Comparison of ENCODE assay signal across 27 mouse cellular contexts in genomic region chr2:41534589-41534988, GRCm38 (mm10).
DNase-seq lines count a peak whose midpoint lies in the region; ATAC-seq and TF ChIP-seq lines count a peak whose summit lies in the region.
"Had no signal": no experiment of that assay in that cellular context is flagged by ENCODE, and none has a peak within 500 bp of the region (broad histone marks: within the 10 kb centered on the region; RNA-seq: fewer than 3 reads in every experiment).

No protein-coding gene starts in this region.

- no peak for TF ChIP-seq CTCF in left cerebral cortex, adult 2 months (IDR thresholded peaks at IDR 0.05)

- no peak overlapping the region for H3K4me2 ChIP-seq in hindbrain, embryonic 15.5 days
- no peak overlapping the region for H3K4me2 ChIP-seq in forebrain, embryonic 16.5 days (ENCODE audit: low read length)
- H3K4me2 ChIP-seq: embryonic facial prominence, embryonic 12.5 days; embryonic facial prominence, embryonic 15.5 days; heart, embryonic 12.5 days; heart, embryonic 15.5 days; intestine, embryonic 15.5 days had no signal

- intact Hi-C loops in left cerebral cortex, postnatal 4 days (cut with DNase I): no loop called here
- intact Hi-C loops in left cerebral cortex, adult 2 months (cut with DNase I): no loop called here

- DNase-seq in cerebellum, postnatal 10 days: peak; percentile 56 to 69
- no peak for DNase-seq in cerebellum, adult 11 months
- DNase-seq in hindbrain, embryonic 10.5 days (ENCODE audit: low spot score): no peak
- peak; percentile 50 for DNase-seq in left cerebral cortex, postnatal 4 days
- DNase-seq in left cerebral cortex, adult 2 months (ENCODE audit: extremely low spot score in 1 of 2, low spot score in 2 of 2): no peak
- DNase-seq in retina, embryonic 14.5 days (ENCODE audit: low spot score): peak; percentile 60
- DNase-seq: adrenal gland, postnatal 10 days; adrenal gland, postnatal 36 days; B cell, adult 2 months; cerebellum, adult 18-20 months; cerebellum, postnatal 25 days; gastrocnemius, postnatal 25 days; heart, postnatal 10 days; heart, postnatal 36 days; kidney, adult 11 months; kidney, adult 8-10 months had no signal

- WGBS in hindbrain, embryonic 15.5 days: 82% methylated on average over 4 of the region's 4 CpGs
- WGBS in hindbrain, embryonic 10.5 days: 84% methylated on average over 4 of the region's 4 CpGs
- 87% methylated on average over 4 of the region's 4 CpGs for WGBS in forebrain, embryonic 16.5 days

- H3K4me1 ChIP-seq in hindbrain, embryonic 15.5 days (replicated peaks): no peaks in the 10 kb centered on the region
- H3K4me1 ChIP-seq in hindbrain, embryonic 10.5 days (replicated peaks): no peaks in the 10 kb centered on the region
- H3K4me1 ChIP-seq in forebrain, embryonic 16.5 days (replicated peaks; ENCODE audit: control insufficient read depth, insufficient read depth, low read length): no peaks in the 10 kb centered on the region
- H3K4me1 ChIP-seq: embryonic facial prominence, embryonic 12.5 days; embryonic facial prominence, embryonic 15.5 days; heart, embryonic 12.5 days; heart, embryonic 15.5 days; intestine, embryonic 15.5 days had no signal

- no peaks in the 10 kb centered on the region for H3K27me3 ChIP-seq in hindbrain, embryonic 15.5 days
- H3K27me3 ChIP-seq in hindbrain, embryonic 10.5 days (ENCODE audit: insufficient read depth, poor library complexity, severe bottlenecking): no peaks in the 10 kb centered on the region
- H3K27me3 ChIP-seq in forebrain, embryonic 16.5 days (replicated peaks; ENCODE audit: control insufficient read depth, insufficient read depth, low read length): no peaks in the 10 kb centered on the region
- H3K27me3 ChIP-seq: CH12.LX; embryonic facial prominence, embryonic 12.5 days; embryonic facial prominence, embryonic 15.5 days; heart, embryonic 12.5 days; heart, embryonic 15.5 days; intestine, embryonic 15.5 days; Patski had no signal

- H3K27ac ChIP-seq in hindbrain, embryonic 15.5 days (replicated peaks): no peak overlapping the region
- H3K27ac ChIP-seq in hindbrain, embryonic 10.5 days: no peak overlapping the region
- no peak overlapping the region for H3K27ac ChIP-seq in left cerebral cortex, adult 2 months
- no peak overlapping the region for H3K27ac ChIP-seq in forebrain, embryonic 16.5 days (ENCODE audit: low read length)
- H3K27ac ChIP-seq: embryonic facial prominence, embryonic 12.5 days; embryonic facial prominence, embryonic 15.5 days; heart, embryonic 15.5 days; intestine, embryonic 15.5 days had no signal

- no peak overlapping the region for H3K9ac ChIP-seq in hindbrain, embryonic 15.5 days
- no peak overlapping the region for H3K9ac ChIP-seq in forebrain, embryonic 16.5 days (replicated peaks; ENCODE audit: low read depth, low read length)
- H3K9ac ChIP-seq: embryonic facial prominence, embryonic 12.5 days; embryonic facial prominence, embryonic 15.5 days; heart, embryonic 12.5 days; heart, embryonic 15.5 days; intestine, embryonic 15.5 days had no signal

- no peak overlapping the region for H3K4me3 ChIP-seq in hindbrain, embryonic 15.5 days
- H3K4me3 ChIP-seq in hindbrain, embryonic 10.5 days: no peak overlapping the region
- H3K4me3 ChIP-seq in left cerebral cortex, adult 2 months: no peak overlapping the region
- no peak overlapping the region for H3K4me3 ChIP-seq in forebrain, embryonic 16.5 days (replicated peaks; ENCODE audit: low read length)
- H3K4me3 ChIP-seq: embryonic facial prominence, embryonic 12.5 days; embryonic facial prominence, embryonic 15.5 days; heart, embryonic 12.5 days; heart, embryonic 15.5 days; intestine, embryonic 15.5 days had no signal

- H3K36me3 ChIP-seq in hindbrain, embryonic 15.5 days: no peaks in the 10 kb centered on the region
- no peaks in the 10 kb centered on the region for H3K36me3 ChIP-seq in hindbrain, embryonic 10.5 days
- no peaks in the 10 kb centered on the region for H3K36me3 ChIP-seq in forebrain, embryonic 16.5 days (ENCODE audit: control insufficient read depth, insufficient read depth)
- H3K36me3 ChIP-seq: embryonic facial prominence, embryonic 12.5 days; embryonic facial prominence, embryonic 15.5 days; G1E; heart, embryonic 12.5 days; heart, embryonic 15.5 days; intestine, embryonic 15.5 days had no signal

- ATAC-seq in hindbrain, embryonic 15.5 days (ENCODE audit: low FRiP score, low read depth): 0 out of 2 replicates have a peak, but pooled peaks have one; percentile 45
- ATAC-seq in forebrain, embryonic 16.5 days: no peak
- ATAC-seq: forebrain, embryonic 14.5 days; intestine, embryonic 15.5 days; Patski had no signal

- H3K9me3 ChIP-seq in hindbrain, embryonic 15.5 days: no peaks in the 10 kb centered on the region
- no peaks in the 10 kb centered on the region for H3K9me3 ChIP-seq in hindbrain, embryonic 10.5 days
- H3K9me3 ChIP-seq in forebrain, embryonic 16.5 days (ENCODE audit: control insufficient read depth, low read length): no peaks in the 10 kb centered on the region
- H3K9me3 ChIP-seq: embryonic facial prominence, embryonic 12.5 days; embryonic facial prominence, embryonic 15.5 days; G1E; heart, embryonic 12.5 days; heart, embryonic 15.5 days; intestine, embryonic 15.5 days had no signal

Comparison
In these comparisons a context has a peak if more than half of its experiments do, and no peak if none do; other contexts are left out.
1. DNase-seq: peak in cerebellum, postnatal 10 days (2 of 2), left cerebral cortex, postnatal 4 days (single experiment) and retina, embryonic 14.5 days (single experiment); none in cerebellum, adult 11 months (single experiment), hindbrain, embryonic 10.5 days (single experiment) and left cerebral cortex, adult 2 months (0 of 2).